Mouse (Mus musculus): Measurements from ENCODE around the gene Gcc1.
A peak's percentile ranks its signal among the peaks of the same experiment; 100 is the strongest.

- TF ChIP-seq MAX (IDR thresholded peaks at IDR 0.05; ENCODE audit: low read length) (no peak), CTCF (conservative IDR thresholded peaks at IDR 0.05 in 1 of 2, IDR thresholded peaks at IDR 0.05 in 1 of 2; ENCODE audit: low read depth in 2 of 2, low read length in 2 of 2) (peak in 1 of 2 experiments; percentile 65; a peak in 2 of 4 replicates), CHD2 (IDR thresholded peaks at IDR 0.05; ENCODE audit: low read length) (no peak), ZNF384 (IDR thresholded peaks at IDR 0.05; ENCODE audit: low read depth, low read length) (no peak), POLR2A (IDR thresholded peaks at IDR 0.05; ENCODE audit: low read depth, low read length) (no peak), TBP (conservative IDR thresholded peaks at IDR 0.05; ENCODE audit: low read depth, low read length) (no peak), NRF1 (IDR thresholded peaks at IDR 0.05; ENCODE audit: low read depth, low read length) (no peak), POLR2AphosphoS2 (IDR thresholded peaks at IDR 0.05; ENCODE audit: low read depth, low read length) (no peak), KAT2A (IDR thresholded peaks at IDR 0.05; ENCODE audit: insufficient replicate concordance, low read length) (no peak), GABPA (IDR thresholded peaks at IDR 0.05; ENCODE audit: insufficient replicate concordance, low read depth, low read length) (no peak)
These were observed 46.2 kb downstream of the Gcc1 start for GRCm38 (mm10) chr6:28381983-28382382.

Measured in CH12.LX (cell line).